Mouse (Mus musculus): ENCODE results near the gene Klf2.

DNA sequence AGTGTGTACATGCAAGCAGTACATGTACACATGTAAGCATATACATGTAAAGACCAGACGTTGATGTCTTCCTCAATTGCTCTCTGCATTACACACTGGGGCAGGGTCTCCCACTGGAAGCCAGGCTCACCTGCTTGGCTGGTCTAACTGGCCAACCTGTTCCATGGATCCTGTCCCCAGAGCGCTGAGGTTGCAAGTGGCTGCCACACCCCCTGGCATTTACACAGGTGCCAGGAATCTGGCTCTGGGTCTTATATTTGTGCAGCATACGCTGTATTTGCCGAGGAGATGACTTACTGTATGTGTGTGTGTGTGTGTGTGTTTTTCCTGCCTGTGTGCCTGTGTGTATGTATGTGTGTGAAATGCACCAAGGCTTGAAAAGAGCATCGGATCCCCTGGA, 11.9 kb upstream of the Klf2 start:
- no peak for TF ChIP-seq CTCF (conservative IDR thresholded peaks at IDR 0.05; ENCODE audit: low read length)
- no peak for TF ChIP-seq NANOG (IDR thresholded peaks at IDR 0.05; ENCODE audit: borderline replicate concordance, low read length)
